Mouse (Mus musculus): ENCODE measurements around the gene Nln.

The Nln gene

GRCm38 (mm10) chr13:104042738-104043137 lies 66.7 kb downstream of the Nln start:
- DNase-seq (ENCODE audit: low spot score in 2 of 2): no peak

GRCm38 (mm10) chr13:104041481-104041880 lies 67.9 kb downstream of the Nln start:
- DNase-seq (ENCODE audit: low spot score in 2 of 2): no peak

GRCm38 (mm10) chr13:104040950-104041349 lies 68.5 kb downstream of the Nln start:
- DNase-seq (ENCODE audit: low spot score in 2 of 2): no peak

- no peak for DNase-seq (ENCODE audit: low spot score in 2 of 2)
Observed at GRCm38 (mm10) chr13:104039861-104040260, 69.6 kb downstream of the Nln start.

- no peak for DNase-seq (ENCODE audit: low spot score in 2 of 2)
Observed at GRCm38 (mm10) chr13:104038891-104039290, 70.5 kb downstream of the Nln start.

- no peak for DNase-seq (ENCODE audit: low spot score in 2 of 2)
Observed at GRCm38 (mm10) chr13:104038358-104038757, 71.1 kb downstream of the Nln start.

- DNase-seq (ENCODE audit: low spot score in 2 of 2): no peak
Observed at GRCm38 (mm10) chr13:104037531-104038290, 71.7 kb downstream of the Nln start.

GRCm38 (mm10) chr13:104036494-104037290 lies 72.7 kb downstream of the Nln start:
- DNase-seq (ENCODE audit: low spot score in 2 of 2): no peak

GRCm38 (mm10) chr13:104035651-104036050 lies 73.8 kb downstream of the Nln start:
- no peak for DNase-seq (ENCODE audit: low spot score in 2 of 2)

GRCm38 (mm10) chr13:104034854-104035253 lies 74.6 kb downstream of the Nln start:
- no peak for DNase-seq (ENCODE audit: low spot score in 2 of 2)

GRCm38 (mm10) chr13:104032620-104033133 lies 76.7 kb downstream of the Nln start:
- no peak for DNase-seq (ENCODE audit: low spot score in 2 of 2)

- no peak for DNase-seq (ENCODE audit: low spot score in 2 of 2)
Observed at GRCm38 (mm10) chr13:104031821-104032331, 77.5 kb downstream of the Nln start.

- DNase-seq (ENCODE audit: low spot score in 2 of 2): no peak
Observed at GRCm38 (mm10) chr13:104030956-104031355, 78.5 kb downstream of the Nln start.

- no peak for DNase-seq (ENCODE audit: low spot score in 2 of 2)
Observed at GRCm38 (mm10) chr13:104029511-104029910, 79.9 kb downstream of the Nln start.

GRCm38 (mm10) chr13:104029089-104029488 lies 80.3 kb downstream of the Nln start:
- DNase-seq (ENCODE audit: low spot score in 2 of 2): no peak

GRCm38 (mm10) chr13:104026525-104026924 lies 82.9 kb downstream of the Nln start:
- no peak for DNase-seq (ENCODE audit: low spot score in 2 of 2)

GRCm38 (mm10) chr13:104025710-104025995 lies 83.8 kb downstream of the Nln start:
- no peak for DNase-seq (ENCODE audit: low spot score in 2 of 2)

- DNase-seq (ENCODE audit: low spot score in 2 of 2): no peak
Observed at GRCm38 (mm10) chr13:104024856-104025709, 84.3 kb downstream of the Nln start.

- DNase-seq (ENCODE audit: low spot score in 2 of 2): no peak
Observed at GRCm38 (mm10) chr13:104024275-104024674, 85.1 kb downstream of the Nln start.

GRCm38 (mm10) chr13:104023356-104023911 lies 86.0 kb downstream of the Nln start:
- no peak for DNase-seq (ENCODE audit: low spot score in 2 of 2)

GRCm38 (mm10) chr13:104018466-104019076 lies 90.8 kb downstream of the Nln start:
- DNase-seq (ENCODE audit: low spot score in 2 of 2): no peak
